Mouse (Mus musculus): ENCODE data around the gene Wasf2. TPM values are rescaled to one million over a fixed set of nuclear protein-coding genes. Genes with fewer than 3 reads are reported as not detected.
A peak's percentile ranks its signal among the peaks of the same experiment; 100 is the strongest.

The Wasf2 gene
- total and polyA plus RNA-seq, 3 experiments = 34.6 to 83.8 (median 77.5) TPM

GRCm38 (mm10) chr4:133085783-133086342 is 44.4 kb upstream of the Wasf2 start:
- intact Hi-C loops (cut with DNase I) = no loop called here
- no peak overlapping the region; the same call in 1 of the 2 replicates for H3K9ac ChIP-seq (ENCODE audit: low read depth, low read length)
- H3K36me3 ChIP-seq (ENCODE audit: control insufficient read depth, insufficient read depth, low read length) = no peaks in the 10 kb centered on the region
- DNase-seq = peak in 1 of 2 experiments; percentile 59
- 49% methylated on average over 12 of the region's 12 CpGs for WGBS
- no peak overlapping the region; the same call in 1 of the 2 replicates for H3K4me3 ChIP-seq
- no peaks in the 10 kb centered on the region for H3K79me2 ChIP-seq (replicated peaks; ENCODE audit: control insufficient read depth, insufficient read depth, low read length)
- H3K27me3 ChIP-seq (ENCODE audit: control insufficient read depth, insufficient read depth, low read length) = no peaks in the 10 kb centered on the region
- peaks cover 33% of the 10 kb centered on the region for H3K4me1 ChIP-seq (ENCODE audit: control insufficient read depth, insufficient read depth, low read length)
- TF ChIP-seq EP300 (IDR thresholded peaks at IDR 0.05; ENCODE audit: insufficient read depth, low read depth, low read length) (no peak), POLR2A (IDR thresholded peaks at IDR 0.05; ENCODE audit: insufficient read depth, low read depth, low read length) (no peak), CTCF (IDR thresholded peaks at IDR 0.05) (no peak)
- peak overlapping the region; percentile 63 for H3K27ac ChIP-seq

GRCm38 (mm10) chr4:133087177-133087714 is 43.1 kb upstream of the Wasf2 start:
- Histone ChIP-seq H3K36me3 (ENCODE audit: control insufficient read depth, insufficient read depth, low read length) (no peaks in the 10 kb centered on the region), H3K4me3 (no peak overlapping the region), H3K79me2 (replicated peaks; ENCODE audit: control insufficient read depth, insufficient read depth, low read length) (no peaks in the 10 kb centered on the region), H3K9ac (ENCODE audit: low read depth, low read length) (peak overlapping the region; percentile 27), H3K27me3 (ENCODE audit: control insufficient read depth, insufficient read depth, low read length) (no peaks in the 10 kb centered on the region), H3K27ac (peak overlapping the region; percentile 81), H3K4me1 (ENCODE audit: control insufficient read depth, insufficient read depth, low read length) (peaks cover 41% of the 10 kb centered on the region)
- WGBS = 62% methylated on average over 6 of the region's 6 CpGs
- intact Hi-C loops (cut with DNase I) = no loop called here
- TF ChIP-seq EP300 (IDR thresholded peaks at IDR 0.05; ENCODE audit: insufficient read depth, low read depth, low read length) = no peak
- no peak for DNase-seq

GRCm38 (mm10) chr4:133087835-133088234 is 42.5 kb upstream of the Wasf2 start:
- H3K27ac ChIP-seq = peak overlapping the region; percentile 81
- no peaks in the 10 kb centered on the region for H3K79me2 ChIP-seq (replicated peaks; ENCODE audit: control insufficient read depth, insufficient read depth, low read length)
- no peaks in the 10 kb centered on the region for H3K36me3 ChIP-seq (ENCODE audit: control insufficient read depth, insufficient read depth, low read length)
- no peak for TF ChIP-seq CTCF (IDR thresholded peaks at IDR 0.05)
- peak; percentile 91 for TF ChIP-seq EP300 (IDR thresholded peaks at IDR 0.05; ENCODE audit: insufficient read depth, low read depth, low read length)
- peak; percentile 47 for TF ChIP-seq POLR2A (IDR thresholded peaks at IDR 0.05; ENCODE audit: insufficient read depth, low read depth, low read length)
- DNase-seq = peak; percentile 73 to 84
- peak overlapping the region; percentile 27; the same call in 1 of the 2 replicates for H3K9ac ChIP-seq (ENCODE audit: low read depth, low read length)
- intact Hi-C loops (cut with DNase I) = no loop called here
- WGBS = 6% methylated on average over 8 of the region's 8 CpGs
- no peak overlapping the region for H3K4me3 ChIP-seq
- H3K27me3 ChIP-seq (ENCODE audit: control insufficient read depth, insufficient read depth, low read length) = no peaks in the 10 kb centered on the region
- H3K4me1 ChIP-seq (ENCODE audit: control insufficient read depth, insufficient read depth, low read length) = peaks cover 44% of the 10 kb centered on the region

- H3K27me3 ChIP-seq (ENCODE audit: control insufficient read depth, insufficient read depth, low read length) = no peaks in the 10 kb centered on the region
- intact Hi-C loops (cut with DNase I) = no loop called here
- no peaks in the 10 kb centered on the region for H3K79me2 ChIP-seq (replicated peaks; ENCODE audit: control insufficient read depth, insufficient read depth, low read length)
- H3K27ac ChIP-seq = no peak overlapping the region
- 47% methylated on average over 9 of the region's 9 CpGs for WGBS
- no peak overlapping the region for H3K9ac ChIP-seq (ENCODE audit: low read depth, low read length)
- no peak for DNase-seq
- H3K36me3 ChIP-seq (ENCODE audit: control insufficient read depth, insufficient read depth, low read length) = no peaks in the 10 kb centered on the region
- TF ChIP-seq POLR2A (IDR thresholded peaks at IDR 0.05; ENCODE audit: insufficient read depth, low read depth, low read length) (no peak), EP300 (IDR thresholded peaks at IDR 0.05; ENCODE audit: insufficient read depth, low read depth, low read length) (no peak), CTCF (IDR thresholded peaks at IDR 0.05) (no peak)
- no peak overlapping the region for H3K4me3 ChIP-seq
- peaks cover 44% of the 10 kb centered on the region for H3K4me1 ChIP-seq (ENCODE audit: control insufficient read depth, insufficient read depth, low read length)
Measured at GRCm38 (mm10) chr4:133089319-133089718, 41.0 kb upstream of the Wasf2 start.

- Histone ChIP-seq H3K27me3 (ENCODE audit: control insufficient read depth, insufficient read depth, low read length) (no peaks in the 10 kb centered on the region), H3K36me3 (ENCODE audit: control insufficient read depth, insufficient read depth, low read length) (no peaks in the 10 kb centered on the region), H3K4me3 (no peak overlapping the region), H3K9ac (ENCODE audit: low read depth, low read length) (no peak overlapping the region), H3K79me2 (replicated peaks; ENCODE audit: control insufficient read depth, insufficient read depth, low read length) (no peaks in the 10 kb centered on the region), H3K4me1 (ENCODE audit: control insufficient read depth, insufficient read depth, low read length) (peaks cover 40% of the 10 kb centered on the region), H3K27ac (peak overlapping the region; percentile 63; the same call in 1 of the 2 replicates)
- intact Hi-C loops (cut with DNase I) = loop anchor here (5.0 kb wide), 1 partner anchor 33 kb away; no protein-coding TSS in a partner anchor
- DNase-seq = no peak
- TF ChIP-seq POLR2A (IDR thresholded peaks at IDR 0.05; ENCODE audit: insufficient read depth, low read depth, low read length) (no peak), EP300 (IDR thresholded peaks at IDR 0.05; ENCODE audit: insufficient read depth, low read depth, low read length) (no peak), CTCF (IDR thresholded peaks at IDR 0.05) (no peak)
- WGBS = 77% methylated on average over 4 of the region's 4 CpGs
Measured at GRCm38 (mm10) chr4:133089802-133090201, 40.5 kb upstream of the Wasf2 start.

- intact Hi-C loops (cut with DNase I) = loop anchor here (5.0 kb wide), 1 partner anchor 33 kb away; no protein-coding TSS in a partner anchor
- H3K27me3 ChIP-seq (ENCODE audit: control insufficient read depth, insufficient read depth, low read length) = no peaks in the 10 kb centered on the region
- no peaks in the 10 kb centered on the region for H3K36me3 ChIP-seq (ENCODE audit: control insufficient read depth, insufficient read depth, low read length)
- H3K4me3 ChIP-seq = no peak overlapping the region
- TF ChIP-seq CTCF (IDR thresholded peaks at IDR 0.05) = no peak
- no peak for TF ChIP-seq EP300 (IDR thresholded peaks at IDR 0.05; ENCODE audit: insufficient read depth, low read depth, low read length)
- no peak for TF ChIP-seq POLR2A (IDR thresholded peaks at IDR 0.05; ENCODE audit: insufficient read depth, low read depth, low read length)
- H3K27ac ChIP-seq = peak overlapping the region; percentile 63
- 27% methylated on average over 8 of the region's 8 CpGs for WGBS
- DNase-seq = no peak
- H3K79me2 ChIP-seq (replicated peaks; ENCODE audit: control insufficient read depth, insufficient read depth, low read length) = no peaks in the 10 kb centered on the region
- peaks cover 43% of the 10 kb centered on the region for H3K4me1 ChIP-seq (ENCODE audit: control insufficient read depth, insufficient read depth, low read length)
- peak overlapping the region; percentile 9; the same call in 1 of the 2 replicates for H3K9ac ChIP-seq (ENCODE audit: low read depth, low read length)
Measured at GRCm38 (mm10) chr4:133090276-133090719, 40.0 kb upstream of the Wasf2 start.

Data from heart, adult 2 months (tissue).